Mouse (Mus musculus) E14TG2a.4 (cell line): ENCODE measurements around the gene Xrra1.

ENCODE experiments used
- CTCF ChIP-seq: conservative IDR thresholded peaks from 2 replicates; pipeline ENCODE4 v1.5.1; 2014; ENCODE audit warnings: low read length
- NANOG ChIP-seq: IDR thresholded peaks from 2 replicates; pipeline ENCODE4 v1.6.1; 2014; ENCODE audit warnings: borderline replicate concordance, low read length, mixed read lengths
- POU5F1 ChIP-seq: IDR thresholded peaks from 2 replicates; pipeline ENCODE4 v1.6.1; 2014; ENCODE audit warnings: low read length, borderline replicate concordance

- TF ChIP-seq CTCF (no peak), NANOG (no peak), POU5F1 (no peak)
Measured at GRCm38 (mm10) chr7:99902918-99903665, 44.2 kb downstream of the Xrra1 start.
